Mouse (Mus musculus) CD4-positive naive resting alpha-beta T cell, adult 57 days (primary cell): Measurements from ENCODE around the gene Cd300ld. TPM values are rescaled to one million over a fixed set of nuclear protein-coding genes. Genes with fewer than 3 reads are reported as not detected.

Experiments used
- total RNA-seq: library from RNA; stranded (reverse); gene quantifications from one replicate; pipeline ENCODE4 v1.2.4, GENCODE M21; 2023

Cd300ld gene
- 1.0 TPM for total RNA-seq

GRCm38 (mm10) chr11:114989793-114990192, at the start of gene Cd300ld:
Gene Cd300ld, minus strand, starts transcription at chr11:114989922.

GRCm38 (mm10) chr11:115037669-115038068, 47.9 kb upstream of the Cd300ld start, which contains the start of gene Cd300ld5:
Gene Cd300ld5, minus strand, starts transcription at chr11:115037769.

GRCm38 (mm10) chr11:115026912-115027311, 37.2 kb upstream of the Cd300ld start, which contains the start of gene Cd300ld4:
Gene Cd300ld4, minus strand, starts transcription at chr11:115027012.

GRCm38 (mm10) chr11:115016093-115016492, 26.4 kb upstream of the Cd300ld start, which contains the start of gene Cd300ld2:
Gene Cd300ld2, minus strand, starts transcription at chr11:115016193.

GRCm38 (mm10) chr11:115001474-115002040, 11.8 kb upstream of the Cd300ld start, which contains the start of gene Cd300c2:
Gene Cd300c2, minus strand, starts transcription at chr11:115001880.

GRCm38 (mm10) chr11:114968752-114969207, 20.9 kb downstream of the Cd300ld start, which contains the start of gene Cd300c:
Gene Cd300c, minus strand, starts transcription at chr11:114969157.

GRCm38 (mm10) chr11:114934144-114934543, 55.6 kb downstream of the Cd300ld start, which contains the start of gene Cd300lb:
Gene Cd300lb, minus strand, starts transcription at chr11:114934386.

Other genes with a start within 250 kb of the Cd300ld start
- gene Kif19a, start 224.5 kb downstream of the Cd300ld start, total RNA-seq = not detected
- not detected for gene Btbd17, start 194.0 kb downstream of the Cd300ld start, total RNA-seq
- gene Gpr142, start 191.0 kb downstream of the Cd300ld start, total RNA-seq = not detected
- 0.92 TPM for gene Gprc5c, start 138.8 kb downstream of the Cd300ld start, total RNA-seq
- 2.2 TPM for gene Cd300a, start 99.9 kb downstream of the Cd300ld start, total RNA-seq
- gene Cd300lb, start 55.5 kb downstream of the Cd300ld start, total RNA-seq = 0.30 TPM
- not detected for gene Cd300c, start 20.8 kb downstream of the Cd300ld start, total RNA-seq
- gene Cd300c2, start 12.0 kb upstream of the Cd300ld start, total RNA-seq = 1.3 TPM
- gene Cd300ld2, start 26.3 kb upstream of the Cd300ld start, total RNA-seq = not detected
- gene Cd300ld4, start 37.1 kb upstream of the Cd300ld start, total RNA-seq = not detected
- 0.83 TPM for gene Cd300ld5, start 47.8 kb upstream of the Cd300ld start, total RNA-seq
- gene Cd300ld3, start 58.5 kb upstream of the Cd300ld start, total RNA-seq = 0.83 TPM
- gene Cd300e, start 72.3 kb upstream of the Cd300ld start, total RNA-seq = 0.83 TPM
- gene Rab37, start 101.5 kb upstream of the Cd300ld start, total RNA-seq = 37.7 TPM
- 0.65 TPM for gene Cd300lf, start 144.1 kb upstream of the Cd300ld start, total RNA-seq
- gene Slc9a3r1, start 173.4 kb upstream of the Cd300ld start, total RNA-seq = 202 TPM
- gene Tmem104, start 197.6 kb upstream of the Cd300ld start, total RNA-seq = 11.1 TPM
- 7.2 TPM for gene Nat9, start 197.9 kb upstream of the Cd300ld start, total RNA-seq